ENCODE assay signal across 8 mouse cellular contexts in genomic region chr12:108792546-108793452, GRCm38 (mm10). TPM values are rescaled to one million over a fixed set of nuclear protein-coding genes. Genes with fewer than 3 reads are reported as not detected.
DNase-seq lines count a peak whose midpoint lies in the region; ATAC-seq lines count a peak whose summit lies in the region.

Gene Yy1, plus strand, starts transcription at chr12:108792973.

- peak; percentile 97 to 98 for DNase-seq in adrenal gland, adult 18-20 months (ENCODE audit: low spot score in 2 of 2)
- peak; percentile 99 for DNase-seq in embryo, embryonic 11 days
- DNase-seq in gastrocnemius, postnatal 25 days = peak; percentile 99
- peak; percentile 98 for DNase-seq in intestine, embryonic 14.5 days (ENCODE audit: low spot score)
- DNase-seq in left cerebral cortex, postnatal 14 days (ENCODE audit: low spot score in 2 of 2) = peak; percentile 98
- peak; percentile 99 for DNase-seq in mesoderm, embryonic 11.5 days (ENCODE audit: low read depth, low spot score)
- peak; percentile 97 for DNase-seq in right cerebral cortex, postnatal 36 days (ENCODE audit: low spot score in 2 of 2)
- DNase-seq in yolk sac, embryonic 10.5 days (ENCODE audit: low spot score) = peak; percentile 99

- ATAC-seq in intestine, embryonic 14.5 days (replicated peaks; ENCODE audit: low FRiP score, low TSS enrichment, low read depth) = peak; percentile 93

- no peaks in the 10 kb centered on the region for H3K9me3 ChIP-seq in intestine, embryonic 14.5 days (ENCODE audit: control insufficient read depth, low read length)

- peak within 1 kb of the TSS; percentile 92 for H3K9ac ChIP-seq in intestine, embryonic 14.5 days (ENCODE audit: low read length)

- 1% methylated on average over 76 of the region's 127 CpGs for WGBS in intestine, embryonic 14.5 days

- intact Hi-C loops in left cerebral cortex, postnatal 14 days (cut with DNase I) = no loop called here

- no peaks in the 10 kb centered on the region for H3K36me3 ChIP-seq in intestine, embryonic 14.5 days (ENCODE audit: control insufficient read depth, insufficient read depth, low read length)

- H3K4me3 ChIP-seq in intestine, embryonic 14.5 days (ENCODE audit: low read depth, low read length) = peak within 1 kb of the TSS; percentile 99

- H3K27ac ChIP-seq in intestine, embryonic 14.5 days (ENCODE audit: low read depth) = peak within 1 kb of the TSS; percentile 98

- peak within 1 kb of the TSS; percentile 81 for H3K4me2 ChIP-seq in intestine, embryonic 14.5 days (ENCODE audit: low read length)

- no peaks in the 10 kb centered on the region for H3K27me3 ChIP-seq in intestine, embryonic 14.5 days (replicated peaks; ENCODE audit: control insufficient read depth, insufficient read depth, low read length)

- peaks cover 18% of the 10 kb centered on the region for H3K4me1 ChIP-seq in intestine, embryonic 14.5 days (replicated peaks; ENCODE audit: control insufficient read depth, insufficient read depth, low read length)

RNA-seq across cellular contexts. Expression of gene Yy1, which starts in this region (rescaled TPM):
- 10 to 100 TPM; 55.5 to 79.9 TPM for total RNA-seq in adrenal gland, adult 18-20 months (2021)
- total RNA-seq in gastrocnemius, postnatal 25 days (2021) = 10 to 100 TPM; 23.9 to 25.4 TPM
- 18.4 and 20.5 TPM in 2 replicates for polyA plus RNA-seq in intestine, embryonic 14.5 days (2014; fragmentation: Nextera tagmentation; extraction: Ambion mirVana)
- total RNA-seq in left cerebral cortex, postnatal 14 days (2021) = 10 to 100 TPM; 46.3 to 47.9 TPM

Comparison
In these comparisons a context has a peak if more than half of its experiments do, and no peak if none do; other contexts are left out.
1. Peak in every context shown above with its lines: DNase-seq, ATAC-seq, H3K4me3 ChIP-seq and H3K27ac ChIP-seq.